Mouse (Mus musculus): Measurements from ENCODE around the gene Arhgap35.

Gene Arhgap35

DNA sequence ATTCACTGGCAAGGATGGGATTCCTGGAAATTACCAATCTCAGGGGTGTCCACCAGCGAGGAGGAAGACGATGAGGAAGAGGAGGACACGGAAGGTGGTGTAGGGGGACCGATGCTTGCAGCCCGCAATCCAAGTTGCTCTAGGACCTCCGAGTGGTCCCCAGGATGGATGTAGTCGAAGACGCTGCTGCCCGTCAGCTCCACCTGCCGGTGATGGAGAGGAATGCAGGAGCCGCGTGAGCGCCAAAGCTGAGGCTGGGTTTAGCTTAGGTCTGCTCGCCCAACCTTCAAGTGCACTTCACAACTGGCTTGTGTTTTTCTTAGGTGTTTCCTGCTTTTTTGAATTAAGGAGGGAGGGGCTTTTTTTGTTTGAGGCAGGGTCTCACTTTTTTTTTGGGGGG, 151.6 kb downstream of the Arhgap35 start:
- DNase-seq: peak; percentile 78 to 86

DNA sequence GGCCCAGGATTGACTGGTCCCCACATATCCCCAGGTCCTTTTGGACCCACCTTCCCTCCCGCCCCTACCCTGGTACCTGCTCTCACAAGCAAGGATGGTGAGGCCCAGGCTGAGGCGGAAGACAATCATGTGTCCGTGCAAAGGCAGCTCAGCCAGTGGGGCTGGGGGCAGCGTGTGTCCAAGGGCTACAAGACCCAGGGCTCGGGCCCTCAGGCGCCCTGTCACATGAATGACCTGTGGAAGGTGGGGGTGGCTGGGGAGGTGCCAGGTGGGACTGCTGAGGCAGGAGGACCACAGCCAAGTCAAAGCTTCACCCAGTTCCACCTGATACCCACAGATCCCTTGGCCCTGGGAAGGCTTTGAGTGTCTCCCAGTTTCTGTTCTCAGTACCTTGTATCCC, 153.1 kb downstream of the Arhgap35 start:
- DNase-seq: no peak

DNA sequence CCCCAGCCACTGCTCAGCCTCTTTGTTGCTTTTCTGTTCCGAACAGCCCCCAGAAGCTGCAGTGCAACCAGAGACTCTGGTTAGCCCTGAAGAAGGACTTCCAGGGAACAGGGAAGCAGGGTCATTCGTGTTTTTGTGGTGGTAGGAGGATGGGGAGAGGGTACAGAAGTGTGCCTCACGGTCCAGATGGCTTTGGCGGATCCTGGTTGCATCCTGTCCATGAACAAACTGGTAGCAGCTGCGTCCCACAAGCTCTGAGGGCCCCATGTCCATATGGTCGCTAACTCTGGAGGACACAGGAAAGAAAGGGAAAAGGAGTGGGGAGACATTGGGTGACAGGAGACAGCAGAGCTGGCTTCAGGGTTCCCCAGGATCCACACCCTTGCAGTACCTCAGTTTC, 153.6 kb downstream of the Arhgap35 start:
- no peak for DNase-seq

DNA sequence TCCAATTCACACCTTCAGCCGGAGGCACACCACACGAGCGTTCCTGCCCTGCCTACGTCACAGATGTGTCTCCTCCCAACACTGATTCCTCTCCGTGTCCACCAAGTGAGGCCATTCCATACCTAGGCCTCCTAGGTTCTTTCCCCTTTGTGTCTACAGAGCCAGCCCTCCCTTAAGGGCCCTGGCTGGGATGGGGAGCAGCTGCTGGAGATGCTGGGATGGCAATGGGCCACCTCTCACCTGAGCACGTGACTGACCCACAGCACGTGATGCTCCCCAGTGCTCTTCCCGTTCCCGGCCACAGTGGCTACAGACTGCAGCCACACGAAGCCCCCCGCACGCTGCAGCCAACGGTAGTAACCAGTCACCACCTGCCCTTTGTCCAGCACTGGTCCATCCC, 154.2 kb downstream of the Arhgap35 start:
- DNase-seq: no peak

DNA sequence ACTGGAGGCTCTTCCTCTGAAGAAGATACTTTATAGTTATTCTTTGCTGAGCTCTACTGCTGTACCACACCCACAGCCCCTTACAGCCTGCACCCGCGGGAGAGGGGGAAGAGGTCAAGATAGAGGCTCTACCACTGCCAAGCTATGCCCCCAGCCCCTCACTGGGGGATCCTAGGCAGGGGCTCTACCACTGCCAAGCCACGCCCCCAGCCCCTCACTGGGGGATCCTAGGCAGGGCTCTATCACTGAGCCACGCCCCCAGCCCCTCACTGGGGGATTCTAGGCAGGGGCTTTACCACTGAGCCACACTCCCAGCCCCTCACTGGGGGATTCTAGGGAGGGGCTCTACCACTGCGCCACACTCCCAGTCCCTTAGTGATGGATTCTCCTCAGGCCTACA, 158.5 kb downstream of the Arhgap35 start:
- DNase-seq: no peak

DNA sequence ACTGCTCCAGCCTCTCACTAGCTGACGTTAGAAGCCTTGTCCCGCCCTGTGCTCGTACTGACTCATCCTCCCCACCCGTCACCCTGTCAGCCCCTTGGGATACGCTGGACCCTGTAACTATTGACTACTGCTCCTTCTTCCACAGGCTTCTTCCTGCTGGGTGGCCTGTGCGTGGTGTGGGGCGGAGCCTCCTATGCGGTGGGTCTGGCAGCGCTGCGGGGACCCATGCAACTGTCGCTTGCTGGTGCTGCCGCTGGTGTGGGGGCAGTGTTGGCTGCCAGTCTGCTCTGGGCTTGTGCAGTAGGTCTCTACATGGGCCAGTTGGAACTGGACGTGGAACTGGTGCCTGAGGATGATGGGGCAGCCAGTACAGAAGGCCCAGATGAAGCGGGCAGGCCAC, 159.8 kb downstream of the Arhgap35 start:
- DNase-seq: no peak

DNA sequence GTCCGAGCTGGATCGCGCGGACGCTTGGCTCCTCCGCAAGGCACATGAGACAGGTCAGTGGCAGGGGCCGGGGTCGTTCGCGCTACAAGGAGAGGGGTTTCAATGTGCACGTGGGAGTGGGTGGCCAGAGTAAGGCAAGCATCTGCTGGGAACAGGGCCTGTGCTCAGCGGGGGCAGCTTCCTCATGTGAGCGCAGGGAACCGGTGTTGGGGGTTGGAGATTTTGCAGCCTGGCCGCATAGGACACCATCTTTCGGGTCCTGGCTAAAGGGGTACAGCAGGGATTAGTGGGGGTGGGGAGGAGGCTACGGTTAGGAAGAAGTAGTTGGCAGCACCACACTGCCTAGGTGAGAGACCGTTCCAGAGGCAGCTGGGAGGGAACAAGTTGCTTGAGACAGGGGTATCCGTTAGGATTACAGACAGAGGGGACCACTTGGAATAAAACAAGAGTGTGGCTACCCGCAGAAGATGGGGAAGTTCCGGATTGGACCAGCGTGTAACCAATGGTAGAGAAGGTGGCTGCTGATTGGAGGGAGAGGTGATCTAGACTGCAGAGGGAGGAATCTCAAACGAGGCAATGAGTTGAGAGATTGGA, 161.6 kb downstream of the Arhgap35 start:
- DNase-seq: peak; percentile 51 to 78

DNA sequence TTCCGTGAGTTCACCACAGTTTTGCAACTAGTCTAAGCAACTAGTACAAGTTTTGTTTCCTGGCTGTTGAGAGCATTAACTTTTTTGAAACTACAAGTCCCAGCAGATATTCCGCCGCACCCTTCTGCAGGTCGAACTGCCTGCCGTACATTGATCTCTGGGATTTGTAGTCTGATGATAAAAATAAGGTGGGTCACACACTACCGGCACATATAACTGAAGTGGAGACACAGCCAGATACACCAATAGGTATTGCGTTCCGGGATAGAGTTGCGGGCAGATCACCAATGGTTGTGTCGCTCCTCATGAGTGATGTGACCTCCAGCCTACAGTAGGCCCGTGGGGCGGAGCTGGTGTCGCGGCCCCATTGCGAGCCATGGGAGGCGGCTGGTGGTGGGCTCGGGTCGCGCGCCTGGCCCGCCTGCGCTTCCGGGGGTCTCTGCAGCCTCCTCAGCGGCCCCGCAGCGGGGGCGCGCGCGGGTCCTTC, 162.2 kb downstream of the Arhgap35 start, which contains the start of gene Tmem160:
Tmem160 (plus strand) TSS at position 193 of the 487 bp plus-strand sequence.
- DNase-seq: peak; percentile 92 to 97

DNA sequence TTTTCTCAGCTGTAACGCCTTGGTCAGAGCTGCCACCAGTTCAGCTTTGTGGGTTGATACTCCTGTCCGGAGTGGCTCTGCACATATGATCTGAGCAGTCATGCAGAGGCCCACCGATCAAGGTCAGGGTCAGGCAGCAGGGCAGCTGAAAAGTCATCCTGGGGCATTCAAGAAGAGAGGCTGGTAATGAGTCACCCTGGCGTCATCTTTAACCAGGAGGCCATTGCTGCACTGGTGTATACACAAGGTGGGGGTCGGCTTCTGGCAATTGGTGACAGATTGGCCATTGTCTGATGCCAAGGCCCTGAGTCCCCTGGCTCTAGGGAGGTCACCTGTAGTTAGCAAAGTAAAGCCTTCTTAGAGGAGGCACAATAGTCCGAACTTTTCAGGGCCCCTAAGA, 163.1 kb downstream of the Arhgap35 start:
- no peak for DNase-seq

Data from kidney, postnatal 25 days (tissue).